20 mouse cellular contexts compared by ENCODE assay signal in genomic region chr5:108655381-108655780, GRCm38 (mm10). TPM values are rescaled to one million over a fixed set of nuclear protein-coding genes. Genes with fewer than 3 reads are reported as not detected.
A peak's percentile ranks its signal among the peaks of the same experiment; 100 is the strongest.
DNase-seq lines count a peak whose midpoint lies in the region; ATAC-seq and TF ChIP-seq lines count a peak whose summit lies in the region.
"Had no signal": no experiment of that assay in that cellular context is flagged by ENCODE, and none has a peak within 500 bp of the region (broad histone marks: within the 10 kb centered on the region; RNA-seq: fewer than 3 reads in every experiment).

No protein-coding gene starts in this region.

- H3K9ac ChIP-seq in forebrain, embryonic 11.5 days (ENCODE audit: low read length) = no peak overlapping the region
- H3K9ac ChIP-seq in forebrain, embryonic 12.5 days = no peak overlapping the region
- no peak overlapping the region for H3K9ac ChIP-seq in liver, embryonic 11.5 days (ENCODE audit: low read depth, low read length)
- H3K9ac ChIP-seq in liver, postnatal 0 days (replicated peaks) = no peak overlapping the region
- H3K9ac ChIP-seq: forebrain, embryonic 15.5 days; heart, embryonic 13.5 days; hindbrain, embryonic 12.5 days; hindbrain, embryonic 15.5 days had no signal

- no peak overlapping the region for H3K27ac ChIP-seq in forebrain, embryonic 11.5 days (ENCODE audit: low read depth, low read length)
- H3K27ac ChIP-seq in forebrain, embryonic 12.5 days = no peak overlapping the region
- no peak overlapping the region for H3K27ac ChIP-seq in liver, embryonic 11.5 days (ENCODE audit: low read depth, low read length)
- H3K27ac ChIP-seq in liver, postnatal 0 days (ENCODE audit: low read depth) = no peak overlapping the region
- H3K27ac ChIP-seq: forebrain, embryonic 10.5 days; forebrain, embryonic 15.5 days; heart, embryonic 13.5 days; hindbrain, embryonic 12.5 days; hindbrain, embryonic 15.5 days had no signal

- no peaks in the 10 kb centered on the region for H3K27me3 ChIP-seq in forebrain, embryonic 11.5 days (ENCODE audit: control insufficient read depth, insufficient read depth, low read length)
- no peaks in the 10 kb centered on the region for H3K27me3 ChIP-seq in forebrain, embryonic 12.5 days
- no peaks in the 10 kb centered on the region for H3K27me3 ChIP-seq in liver, embryonic 11.5 days (replicated peaks; ENCODE audit: control insufficient read depth, insufficient read depth, low read length)
- H3K27me3 ChIP-seq in liver, postnatal 0 days (ENCODE audit: insufficient read depth, low read length) = no peaks in the 10 kb centered on the region
- H3K27me3 ChIP-seq: CH12.LX; forebrain, embryonic 15.5 days; heart, embryonic 13.5 days; hindbrain, embryonic 12.5 days; hindbrain, embryonic 15.5 days; Patski had no signal

- no peaks in the 10 kb centered on the region for H3K9me3 ChIP-seq in forebrain, embryonic 11.5 days (ENCODE audit: control insufficient read depth, low read length)
- H3K9me3 ChIP-seq in forebrain, embryonic 12.5 days = no peaks in the 10 kb centered on the region
- no peaks in the 10 kb centered on the region for H3K9me3 ChIP-seq in liver, embryonic 11.5 days (ENCODE audit: control insufficient read depth, low read length)
- H3K9me3 ChIP-seq in liver, postnatal 0 days (ENCODE audit: low read length) = no peaks in the 10 kb centered on the region
- H3K9me3 ChIP-seq: forebrain, embryonic 10.5 days; forebrain, embryonic 15.5 days; G1E; heart, embryonic 13.5 days; hindbrain, embryonic 12.5 days; hindbrain, embryonic 15.5 days had no signal

- no peak for ATAC-seq in forebrain, embryonic 11.5 days (replicated peaks; ENCODE audit: low FRiP score)
- ATAC-seq in forebrain, embryonic 12.5 days (ENCODE audit: low FRiP score) = no peak
- ATAC-seq in liver, embryonic 11.5 days (replicated peaks; ENCODE audit: low FRiP score) = no peak
- ATAC-seq in liver, postnatal 0 days = no peak
- ATAC-seq: forebrain, embryonic 15.5 days; intestine, postnatal 0 days; Patski had no signal

- 93% methylated on average over 9 of the region's 9 CpGs for WGBS in forebrain, embryonic 11.5 days
- 96% methylated on average over 9 of the region's 9 CpGs for WGBS in forebrain, embryonic 12.5 days
- WGBS in liver, embryonic 11.5 days = 91% methylated on average over 9 of the region's 9 CpGs
- WGBS in liver, postnatal 0 days (ENCODE audit: insufficient replicate concordance) = 90% methylated on average over 9 of the region's 9 CpGs

- no peak overlapping the region for H3K4me3 ChIP-seq in forebrain, embryonic 11.5 days (ENCODE audit: low read depth, low read length)
- no peak overlapping the region for H3K4me3 ChIP-seq in forebrain, embryonic 12.5 days (replicated peaks)
- no peak overlapping the region for H3K4me3 ChIP-seq in liver, embryonic 11.5 days (ENCODE audit: low read depth, low read length)
- no peak overlapping the region for H3K4me3 ChIP-seq in liver, postnatal 0 days (ENCODE audit: low read depth, low read length)
- H3K4me3 ChIP-seq: forebrain, embryonic 10.5 days; forebrain, embryonic 15.5 days; heart, embryonic 13.5 days; hindbrain, embryonic 12.5 days; hindbrain, embryonic 15.5 days had no signal

- TF ChIP-seq EP300 in liver, postnatal 0 days (IDR thresholded peaks at IDR 0.05; ENCODE audit: low read depth) = no peak

- no peak overlapping the region for H3K4me2 ChIP-seq in forebrain, embryonic 11.5 days (ENCODE audit: low read depth, low read length, severe bottlenecking)
- no peak overlapping the region for H3K4me2 ChIP-seq in forebrain, embryonic 12.5 days
- H3K4me2 ChIP-seq in liver, embryonic 11.5 days = no peak overlapping the region
- H3K4me2 ChIP-seq in liver, postnatal 0 days (ENCODE audit: low read depth, low read length) = no peak overlapping the region
- H3K4me2 ChIP-seq: forebrain, embryonic 15.5 days; heart, embryonic 13.5 days; hindbrain, embryonic 12.5 days; hindbrain, embryonic 15.5 days had no signal

- peak; percentile 43 for DNase-seq in forebrain, embryonic 11.5 days (ENCODE audit: low spot score)
- peak; percentile 25 for DNase-seq in liver, embryonic 11.5 days (ENCODE audit: low spot score)
- no peak for DNase-seq in liver, postnatal 0 days
- DNase-seq in testis, postnatal 10 days (ENCODE audit: low spot score) = peak; percentile 27
- no peak for DNase-seq in testis, postnatal 14 days (ENCODE audit: low spot score)
- DNase-seq: adrenal gland, postnatal 14 days; B cell, adult 2 months; cerebellum, adult 11 months; cerebellum, postnatal 14 days; gastrocnemius, postnatal 25 days had no signal

- H3K4me1 ChIP-seq in forebrain, embryonic 11.5 days (replicated peaks; ENCODE audit: control insufficient read depth, insufficient read depth, low read length) = peaks cover 5% of the 10 kb centered on the region
- H3K4me1 ChIP-seq in forebrain, embryonic 12.5 days = peaks cover 19% of the 10 kb centered on the region
- peaks cover 9% of the 10 kb centered on the region for H3K4me1 ChIP-seq in liver, embryonic 11.5 days (replicated peaks; ENCODE audit: control insufficient read depth, insufficient read depth, low read length)
- peaks cover 13% of the 10 kb centered on the region for H3K4me1 ChIP-seq in liver, postnatal 0 days (ENCODE audit: insufficient read depth)

- TF ChIP-seq CTCF in liver, postnatal 0 days (IDR thresholded peaks at IDR 0.05; ENCODE audit: low read depth) = no peak

- H3K36me3 ChIP-seq in forebrain, embryonic 11.5 days (ENCODE audit: control insufficient read depth, insufficient read depth, low read length) = peaks cover 5% of the 10 kb centered on the region; the same call in 1 of the 2 replicates
- H3K36me3 ChIP-seq in forebrain, embryonic 12.5 days (replicated peaks) = peaks cover 62% of the 10 kb centered on the region
- peaks cover 25% of the 10 kb centered on the region for H3K36me3 ChIP-seq in liver, embryonic 11.5 days (ENCODE audit: control insufficient read depth, insufficient read depth, low read length)
- peaks cover 46% of the 10 kb centered on the region for H3K36me3 ChIP-seq in liver, postnatal 0 days (replicated peaks; ENCODE audit: insufficient read depth, low read length)

RNA-seq across cellular contexts. Expression of gene Idua, which starts 4.8 kb away (rescaled TPM):
- 11.5 and 11.6 TPM in 2 replicates for polyA plus RNA-seq in forebrain, embryonic 11.5 days (2014; fragmentation: Nextera tagmentation; extraction: Ambion mirVana)
- 9.5 and 9.6 TPM in 2 replicates for polyA plus RNA-seq in forebrain, embryonic 12.5 days (2016; fragmentation: Nextera tagmentation; extraction: Ambion mirVana)
- 9.8 and 10.1 TPM in 2 replicates for polyA plus RNA-seq in liver, embryonic 11.5 days (2014; fragmentation: Nextera tagmentation; extraction: Ambion mirVana)
- polyA plus RNA-seq in liver, postnatal 0 days (2015; fragmentation: Nextera tagmentation; extraction: Ambion mirVana) = 3.9 and 4.2 TPM in 2 replicates

RNA-seq across cellular contexts. Expression of gene Dgkq, which starts 14.1 kb away (rescaled TPM):
- polyA plus RNA-seq in forebrain, embryonic 11.5 days (2014; fragmentation: Nextera tagmentation; extraction: Ambion mirVana) = 13.6 and 13.9 TPM in 2 replicates
- 19.7 and 20.7 TPM in 2 replicates for polyA plus RNA-seq in forebrain, embryonic 12.5 days (2016; fragmentation: Nextera tagmentation; extraction: Ambion mirVana)
- polyA plus RNA-seq in liver, embryonic 11.5 days (2014; fragmentation: Nextera tagmentation; extraction: Ambion mirVana) = 5.8 and 8.8 TPM in 2 replicates
- polyA plus RNA-seq in liver, postnatal 0 days (2015; fragmentation: Nextera tagmentation; extraction: Ambion mirVana) = 2.5 TPM in 2 replicates

RNA-seq across cellular contexts. Expression of gene Slc26a1, which starts 20.0 kb away (rescaled TPM):
- 1.1 and 1.5 TPM in 2 replicates for polyA plus RNA-seq in forebrain, embryonic 11.5 days (2014; fragmentation: Nextera tagmentation; extraction: Ambion mirVana)
- polyA plus RNA-seq in forebrain, embryonic 12.5 days (2016; fragmentation: Nextera tagmentation; extraction: Ambion mirVana) = 1.2 TPM in 2 replicates
- 11.6 and 14.4 TPM in 2 replicates for polyA plus RNA-seq in liver, embryonic 11.5 days (2014; fragmentation: Nextera tagmentation; extraction: Ambion mirVana)
- polyA plus RNA-seq in liver, postnatal 0 days (2015; fragmentation: Nextera tagmentation; extraction: Ambion mirVana) = 25.8 and 33.4 TPM in 2 replicates

RNA-seq across cellular contexts. Expression of gene Tmem175, which starts 25.8 kb away (rescaled TPM):
- polyA plus RNA-seq in forebrain, embryonic 11.5 days (2014; fragmentation: Nextera tagmentation; extraction: Ambion mirVana) = 19.4 and 22.2 TPM in 2 replicates
- polyA plus RNA-seq in forebrain, embryonic 12.5 days (2016; fragmentation: Nextera tagmentation; extraction: Ambion mirVana) = 19.6 and 20.0 TPM in 2 replicates
- 24.7 and 30.4 TPM in 2 replicates for polyA plus RNA-seq in liver, embryonic 11.5 days (2014; fragmentation: Nextera tagmentation; extraction: Ambion mirVana)
- polyA plus RNA-seq in liver, postnatal 0 days (2015; fragmentation: Nextera tagmentation; extraction: Ambion mirVana) = 7.0 and 7.3 TPM in 2 replicates

RNA-seq across cellular contexts. Expression of gene Gak, which starts 25.8 kb away (rescaled TPM):
- polyA plus RNA-seq in forebrain, embryonic 11.5 days (2014; fragmentation: Nextera tagmentation; extraction: Ambion mirVana) = 51.2 and 57.1 TPM in 2 replicates
- polyA plus RNA-seq in forebrain, embryonic 12.5 days (2016; fragmentation: Nextera tagmentation; extraction: Ambion mirVana) = 57.7 and 61.0 TPM in 2 replicates
- polyA plus RNA-seq in liver, embryonic 11.5 days (2014; fragmentation: Nextera tagmentation; extraction: Ambion mirVana) = 55.0 and 55.6 TPM in 2 replicates
- 15.6 and 17.5 TPM in 2 replicates for polyA plus RNA-seq in liver, postnatal 0 days (2015; fragmentation: Nextera tagmentation; extraction: Ambion mirVana)

Comparison
In these comparisons a context has a peak if more than half of its experiments do, and no peak if none do; other contexts are left out.
1. DNase-seq: peak in forebrain, embryonic 11.5 days (single experiment), liver, embryonic 11.5 days (single experiment) and testis, postnatal 10 days (single experiment); none in liver, postnatal 0 days (single experiment) and testis, postnatal 14 days (single experiment).